Mouse (Mus musculus) adrenal gland, postnatal 36 days (tissue): ENCODE measurements around the gene Pcsk4. TPM values are rescaled to one million over a fixed set of nuclear protein-coding genes. Genes with fewer than 3 reads are reported as not detected.

ENCODE experiments used
- DNase-seq, 2 experiments: peaks; one replicate each; pipeline ENCODE4 v3.0.0; 2021; ENCODE audit warnings: mixed read lengths in 1 of 2
- total RNA-seq, 2 experiments: library from RNA; stranded (reverse); gene quantifications; 2 replicates each; pipeline ENCODE4 v1.2.3; 2021

Pcsk4 gene
- total RNA-seq, 2 experiments from 2014 or later = 2.2 to 3.3 TPM

DNA sequence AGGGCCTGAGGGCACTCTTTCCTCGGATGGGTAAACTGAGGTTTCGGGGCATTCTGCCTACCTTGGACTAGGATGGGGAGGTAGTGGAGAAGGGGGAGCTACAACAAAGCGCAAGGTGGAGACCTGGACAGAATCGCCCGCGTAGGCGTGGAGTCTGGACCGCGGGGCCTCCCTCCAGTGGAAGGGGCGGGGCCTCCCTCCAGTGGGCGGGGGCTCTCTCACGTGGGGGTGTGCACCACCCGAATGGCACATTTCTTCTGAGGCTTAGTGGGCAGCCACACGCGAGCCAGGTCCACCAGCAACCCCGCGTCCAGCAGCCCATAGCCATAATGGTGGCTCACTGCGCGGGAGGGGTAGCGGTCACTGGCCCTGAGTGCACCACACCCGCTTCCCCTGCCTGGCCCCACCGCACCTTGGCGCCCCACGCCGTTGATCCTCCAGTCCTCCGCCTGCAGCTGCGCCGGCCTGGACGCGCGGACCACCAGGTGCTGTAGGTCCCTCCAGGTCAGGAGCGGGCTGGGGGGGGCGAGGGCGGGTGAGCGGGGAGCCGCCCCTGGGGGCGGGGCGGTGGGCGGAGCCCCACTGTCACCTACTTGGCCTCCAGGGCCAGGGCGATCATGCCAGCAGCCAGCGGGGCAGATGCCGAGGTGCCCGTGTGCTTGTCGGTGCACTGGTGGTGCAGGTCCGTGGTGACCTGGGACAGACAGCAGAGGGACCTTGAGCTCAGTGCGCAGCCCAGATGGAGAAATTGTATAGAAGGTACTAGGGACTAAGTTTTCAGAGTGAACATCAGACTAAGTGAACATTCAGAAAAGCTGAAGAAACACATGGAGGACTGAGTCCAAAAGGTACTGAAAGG, 5.8 kb downstream of the Pcsk4 start:
- DNase-seq = peak; percentile 85 to 93

DNA sequence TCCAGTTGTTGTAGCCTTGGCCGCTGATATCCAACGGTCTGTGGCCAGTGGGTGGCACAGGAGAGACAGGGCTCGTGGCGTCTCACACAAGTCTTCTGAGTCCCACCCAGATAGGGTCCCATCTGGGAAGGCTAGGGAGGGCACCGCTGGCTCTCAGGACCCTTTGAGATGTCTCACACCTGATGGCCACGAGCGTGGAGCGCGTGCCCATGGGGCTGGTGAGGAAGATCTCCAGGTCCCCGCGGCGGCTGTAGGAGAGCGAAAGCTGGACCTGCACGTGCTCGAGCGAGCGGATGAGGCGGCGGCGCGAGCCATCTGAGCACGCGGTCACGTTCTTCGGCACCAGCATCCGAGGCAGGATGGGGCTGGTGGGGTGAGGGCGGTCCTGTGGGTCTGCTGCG, 6.5 kb downstream of the Pcsk4 start:
- DNase-seq = peak; percentile 56 to 63

DNA sequence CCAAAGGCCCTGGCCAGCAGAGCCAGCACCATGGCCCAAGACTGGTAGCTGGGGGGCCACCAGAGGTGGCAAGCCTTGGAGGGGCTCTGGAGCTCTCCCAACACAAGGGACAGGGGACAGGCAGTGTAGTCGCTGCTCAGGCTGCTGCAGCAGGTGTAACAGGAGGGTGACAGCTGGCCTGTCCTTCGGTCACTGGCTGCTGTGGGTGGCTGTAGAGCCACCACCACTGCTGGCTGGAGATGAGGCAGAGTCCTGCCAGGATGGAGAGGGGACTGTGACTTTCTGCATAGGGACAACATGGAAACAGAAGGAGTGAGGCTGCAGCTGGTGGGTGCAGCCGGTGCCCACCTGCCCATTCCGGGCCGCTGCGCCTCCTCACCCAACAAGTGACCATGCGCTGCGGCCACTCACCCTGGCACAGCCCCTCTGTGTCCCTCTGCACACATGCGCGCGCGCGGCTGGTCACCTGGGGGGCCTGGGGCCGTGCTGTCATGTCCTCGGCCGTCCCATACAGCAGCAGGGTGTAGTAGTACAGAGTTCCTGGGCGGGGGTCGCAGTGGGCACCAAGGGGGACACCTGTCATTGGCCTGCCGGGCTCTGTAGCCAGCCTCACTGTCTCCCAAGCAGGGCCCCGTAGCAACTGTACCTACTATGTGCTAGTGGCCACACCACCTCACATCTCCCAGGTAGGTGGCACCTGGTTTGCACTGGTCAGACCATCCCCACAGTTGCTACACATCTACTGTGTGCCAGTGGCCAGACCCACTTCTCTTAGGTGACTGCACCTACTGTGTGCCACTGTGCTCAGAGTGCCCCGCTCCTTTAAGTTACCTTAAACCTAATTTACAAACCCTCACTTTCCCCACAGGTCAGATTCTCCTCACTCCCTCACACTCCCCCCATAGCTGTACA, 7.4 kb downstream of the Pcsk4 start:
- no peak for DNase-seq

DNA sequence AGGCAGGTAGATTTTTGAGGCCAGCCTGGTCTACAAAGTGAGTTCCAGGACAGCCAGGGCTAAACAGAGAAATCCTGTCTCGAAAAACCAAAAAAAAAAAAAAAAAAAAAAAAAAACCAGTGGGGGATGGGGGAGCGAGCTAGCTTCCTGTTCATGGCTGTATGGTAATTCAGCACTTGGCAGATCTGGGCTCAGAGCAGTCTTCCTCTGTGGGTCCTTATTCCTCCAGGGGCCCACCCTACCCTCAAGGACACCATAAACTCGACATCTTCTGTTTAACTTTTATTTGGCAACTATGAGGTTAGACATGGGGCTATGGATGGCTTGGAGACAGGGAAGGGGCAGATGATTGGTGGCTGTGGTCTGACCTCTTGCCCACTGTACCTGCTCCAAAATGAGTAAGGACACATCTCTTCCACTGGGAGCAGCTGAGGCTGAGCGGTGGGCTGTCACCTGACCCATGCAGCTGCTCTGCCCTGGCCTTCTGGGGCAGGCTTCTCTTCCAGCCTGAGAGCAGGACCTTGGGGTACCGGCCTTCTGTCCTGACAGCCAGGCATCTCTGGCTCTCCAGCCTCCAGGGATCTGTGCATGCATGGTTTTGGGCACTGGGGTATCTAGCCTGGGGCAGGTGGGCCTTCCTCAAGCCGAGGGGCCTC, 8.2 kb downstream of the Pcsk4 start:
- DNase-seq = no peak

DNA sequence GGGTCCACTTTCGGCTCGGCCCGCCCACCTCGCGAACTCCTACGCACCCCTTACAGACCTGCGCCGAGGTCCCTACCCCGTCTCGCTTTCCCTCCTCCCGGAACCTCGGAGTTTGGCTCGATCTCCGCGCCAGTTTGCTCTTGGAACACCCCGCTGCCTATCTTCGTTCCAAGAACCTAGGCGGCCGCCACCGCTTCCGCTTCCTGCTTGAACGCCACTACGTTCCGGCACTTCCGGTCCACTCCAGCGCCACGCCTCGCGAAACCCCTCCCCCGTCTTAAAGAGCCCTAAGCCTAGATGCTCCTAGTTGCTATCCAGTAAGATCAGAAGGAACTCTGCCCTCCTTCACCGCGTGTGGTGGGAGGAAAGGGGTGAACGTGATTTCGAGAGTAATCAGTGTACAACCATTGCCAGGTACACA, 8.9 kb downstream of the Pcsk4 start, which contains the start of gene 2310011J03Rik:
2310011J03Rik (minus strand) TSS at position 198 of the 421 bp plus-strand sequence.
- DNase-seq = peak; percentile 94 to 96

DNA sequence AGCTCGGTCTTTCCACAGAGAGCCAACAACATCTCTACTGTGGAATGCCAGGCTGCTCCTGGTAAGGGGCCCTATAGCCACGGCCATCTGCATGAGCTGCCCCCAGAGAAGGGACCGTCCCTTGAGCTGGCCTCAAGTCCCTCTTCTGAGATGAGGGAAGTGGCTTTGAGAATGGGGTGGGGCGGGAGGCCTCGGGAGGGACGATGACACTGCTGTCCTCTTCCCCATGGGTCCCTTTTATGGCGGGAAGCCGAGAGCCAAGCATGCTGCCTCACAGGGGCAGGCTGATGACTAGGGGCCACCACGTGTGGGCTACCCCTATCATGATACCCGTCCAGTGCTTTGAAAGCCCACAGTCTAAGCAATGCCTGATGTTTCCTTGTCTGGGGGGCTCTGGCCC, 12.3 kb downstream of the Pcsk4 start:
- DNase-seq = no peak

DNA sequence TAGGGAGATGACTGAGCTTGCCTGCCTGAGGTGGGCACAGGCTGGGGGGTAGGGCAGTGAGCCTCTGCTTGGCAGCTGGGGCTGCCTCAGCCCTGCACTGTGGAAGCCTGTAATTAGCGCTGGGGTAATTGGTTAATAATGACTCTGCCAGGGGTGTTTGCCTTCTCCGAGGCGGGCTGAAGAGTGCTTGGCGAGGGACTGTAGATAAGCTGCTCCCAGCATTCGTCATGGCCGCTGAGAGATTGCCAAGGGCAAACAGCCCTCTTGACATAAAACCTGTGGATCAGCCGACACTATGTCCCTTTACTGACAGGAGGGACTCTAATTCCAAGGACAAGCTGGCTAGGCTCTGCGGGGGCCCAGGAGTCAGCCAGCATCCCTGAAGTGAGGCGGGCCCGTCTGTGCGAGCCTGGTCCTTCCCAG, 12.9 kb downstream of the Pcsk4 start:
- no peak for DNase-seq

DNA sequence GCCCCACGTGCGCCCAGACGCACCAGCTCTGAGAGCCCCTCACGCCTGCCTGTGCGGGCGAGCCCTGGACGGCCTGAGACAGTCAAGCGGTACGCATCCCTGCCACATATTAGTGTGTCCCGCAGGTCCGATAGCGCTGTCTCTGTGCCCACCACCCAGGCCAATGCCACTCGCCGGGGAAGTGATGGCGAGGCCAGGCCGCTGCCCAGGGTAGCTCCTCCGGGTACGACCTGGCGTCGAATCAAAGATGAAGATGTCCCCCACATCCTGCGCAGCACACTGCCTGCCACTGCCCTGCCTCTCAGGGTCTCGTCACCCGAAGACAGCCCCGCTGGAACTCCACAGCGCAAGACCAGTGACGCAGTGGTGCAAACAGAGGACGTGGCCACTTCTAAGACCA, 14.0 kb downstream of the Pcsk4 start:
- no peak for DNase-seq

DNA sequence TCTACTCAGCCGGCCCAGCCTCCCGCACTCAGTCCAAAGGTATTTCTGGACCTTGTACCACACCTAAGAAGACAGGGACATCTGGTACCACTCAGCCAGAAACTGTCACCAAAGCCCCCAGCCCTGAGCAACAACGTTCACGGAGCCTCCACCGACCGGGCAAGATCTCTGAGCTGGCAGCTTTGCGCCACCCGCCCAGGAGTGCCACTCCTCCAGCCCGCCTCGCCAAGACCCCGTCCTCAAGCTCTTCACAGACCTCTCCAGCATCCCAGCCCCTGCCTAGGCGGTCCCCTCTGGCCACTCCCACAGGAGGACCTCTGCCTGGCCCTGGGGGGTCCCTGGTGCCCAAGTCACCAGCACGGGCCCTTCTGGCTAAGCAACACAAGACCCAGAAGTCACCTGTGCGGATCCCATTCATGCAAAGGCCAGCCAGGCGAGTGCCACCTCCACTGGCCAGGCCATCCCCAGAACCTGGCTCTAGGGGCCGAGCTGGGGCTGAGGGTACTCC, 14.8 kb downstream of the Pcsk4 start:
- DNase-seq = no peak

DNA sequence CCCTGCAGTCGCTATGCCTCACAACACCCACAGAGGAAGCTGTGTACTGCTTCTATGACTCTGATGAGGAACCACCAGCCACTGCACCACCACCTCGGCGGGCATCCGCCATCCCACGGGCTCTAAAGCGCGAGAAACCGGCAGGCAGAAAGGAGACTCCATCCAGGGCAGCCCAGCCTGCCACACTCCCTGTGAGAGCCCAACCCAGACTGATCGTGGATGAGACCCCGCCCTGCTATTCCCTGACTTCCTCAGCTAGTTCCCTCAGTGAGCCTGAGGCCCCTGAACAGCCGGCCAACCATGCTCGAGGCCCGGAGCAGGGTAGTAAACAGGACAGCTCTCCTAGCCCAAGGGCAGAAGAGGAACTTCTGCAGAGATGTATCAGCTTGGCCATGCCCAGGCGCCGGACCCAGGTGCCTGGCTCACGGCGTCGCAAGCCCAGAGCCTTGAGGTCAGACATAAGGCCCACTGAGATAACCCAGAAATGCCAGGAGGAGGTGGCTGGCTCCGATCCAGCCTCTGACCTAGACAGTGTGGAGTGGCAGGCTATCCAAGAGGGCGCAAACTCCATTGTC, 15.6 kb downstream of the Pcsk4 start:
- DNase-seq = no peak

DNA sequence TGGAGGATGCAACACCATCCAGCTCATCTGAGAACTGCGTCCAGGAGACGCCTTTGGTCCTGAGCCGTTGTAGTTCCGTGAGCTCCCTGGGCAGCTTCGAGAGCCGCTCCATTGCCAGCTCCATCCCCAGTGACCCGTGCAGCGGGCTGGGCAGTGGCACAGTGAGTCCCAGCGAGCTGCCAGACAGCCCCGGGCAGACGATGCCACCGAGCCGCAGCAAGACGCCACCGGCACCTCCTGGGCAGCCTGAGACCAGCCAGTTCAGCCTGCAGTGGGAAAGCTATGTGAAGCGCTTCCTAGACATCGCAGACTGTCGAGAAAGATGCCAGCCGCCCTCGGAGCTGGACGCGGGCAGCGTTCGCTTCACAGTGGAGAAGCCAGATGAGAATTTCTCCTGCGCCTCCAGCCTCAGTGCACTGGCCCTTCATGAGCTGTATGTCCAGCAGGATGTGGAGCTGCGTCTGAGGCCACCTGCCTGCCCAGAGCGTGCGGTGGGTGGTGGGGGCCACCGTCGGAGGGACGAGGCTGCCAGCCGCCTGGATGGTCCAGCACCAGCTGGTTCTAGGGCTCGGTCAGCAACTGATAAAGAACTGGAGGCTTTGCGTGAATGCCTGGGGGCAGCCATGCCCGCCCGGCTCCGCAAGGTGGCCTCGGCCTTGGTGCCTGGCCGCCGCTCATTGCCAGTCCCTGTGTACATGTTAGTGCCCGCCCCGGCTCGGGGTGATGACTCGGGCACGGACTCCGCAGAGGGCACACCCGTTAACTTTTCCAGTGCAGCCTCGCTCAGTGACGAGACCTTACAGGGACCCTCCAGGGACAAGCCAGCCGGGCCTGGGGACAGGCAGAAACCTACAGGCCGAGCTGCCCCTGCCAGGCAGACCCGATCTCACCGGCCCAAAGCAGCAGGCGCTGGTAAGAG, 16.5 kb downstream of the Pcsk4 start:
- no peak for DNase-seq

DNA sequence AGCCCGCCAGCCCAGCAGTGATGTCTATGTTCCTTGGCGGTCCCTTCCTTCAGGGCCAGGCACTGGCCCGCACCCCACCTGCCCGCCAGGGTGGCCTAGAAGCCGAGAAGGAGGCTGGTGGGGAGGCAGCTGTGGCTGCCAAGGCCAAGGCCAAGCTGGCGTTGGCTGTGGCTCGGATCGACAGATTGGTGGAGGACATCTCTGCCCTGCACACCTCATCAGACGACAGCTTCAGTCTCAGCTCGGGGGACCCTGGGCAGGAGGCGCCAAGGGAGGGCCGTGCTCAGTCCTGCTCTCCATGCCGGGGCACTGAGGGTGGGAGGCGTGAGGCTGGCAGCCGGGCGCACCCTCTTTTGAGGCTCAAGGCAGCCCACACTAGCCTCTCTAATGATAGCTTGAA, 17.7 kb downstream of the Pcsk4 start:
- no peak for DNase-seq

DNA sequence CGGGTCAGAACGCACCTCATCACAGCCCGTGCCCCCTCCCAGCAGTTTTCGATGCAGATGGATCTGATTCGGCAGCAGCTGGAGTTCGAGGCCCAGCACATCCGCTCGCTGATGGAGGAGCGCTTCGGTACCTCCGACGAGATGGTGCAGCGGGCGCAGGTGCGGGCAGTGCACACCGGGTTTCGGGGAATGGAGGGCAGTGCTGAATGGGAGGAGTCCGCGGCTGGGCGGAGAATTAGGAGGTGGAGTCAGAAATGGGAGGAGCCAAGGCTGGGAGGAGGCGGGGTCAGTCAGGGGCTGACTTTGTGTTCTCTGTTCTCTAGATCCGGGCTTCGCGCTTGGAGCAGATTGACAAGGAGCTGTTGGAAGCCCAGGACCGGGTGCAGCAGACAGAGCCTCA, 24.4 kb downstream of the Pcsk4 start:
- DNase-seq = peak in 1 of 2 experiments; percentile 48

DNA sequence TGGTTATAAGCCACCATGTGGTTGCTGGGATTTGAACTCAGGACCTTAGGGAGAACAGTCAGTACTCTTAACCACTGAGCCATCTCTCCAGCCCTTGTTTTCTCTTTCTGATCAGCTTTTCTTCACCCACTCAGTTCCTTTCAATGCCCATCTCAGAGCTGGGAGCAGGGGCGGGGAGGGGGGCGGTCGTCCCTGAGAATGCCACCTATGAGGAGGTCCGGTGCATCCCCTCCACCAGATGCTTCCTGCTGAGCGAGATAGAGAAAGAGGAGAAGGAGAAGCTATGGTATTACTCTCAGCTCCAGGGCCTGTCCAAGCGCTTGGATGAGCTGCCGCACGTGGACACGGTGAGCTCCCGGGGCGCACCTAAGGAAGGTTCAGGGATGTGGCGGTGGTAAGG, 24.8 kb downstream of the Pcsk4 start:
- no peak for DNase-seq

DNA sequence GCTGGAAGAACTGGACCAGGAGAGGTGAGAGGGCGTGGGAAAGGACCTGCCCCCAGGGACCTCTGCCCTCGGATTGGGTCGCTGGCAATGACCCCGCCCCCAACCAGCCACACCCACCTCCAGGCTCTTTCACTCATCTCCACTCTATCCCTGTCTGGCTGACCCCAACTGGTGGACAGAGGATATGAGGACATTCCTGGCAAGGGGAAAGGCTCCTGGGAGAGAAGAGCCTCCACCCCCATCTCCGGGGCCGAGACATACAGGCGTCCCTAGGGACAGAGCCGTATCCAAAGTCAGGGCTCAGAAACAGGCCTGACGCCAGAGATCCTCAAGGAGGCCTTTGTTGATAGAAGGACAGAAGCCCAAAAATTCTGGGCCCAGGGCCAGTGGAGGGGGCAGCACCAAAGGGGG, 26.8 kb downstream of the Pcsk4 start:
- DNase-seq = peak; percentile 55 to 83

DNA sequence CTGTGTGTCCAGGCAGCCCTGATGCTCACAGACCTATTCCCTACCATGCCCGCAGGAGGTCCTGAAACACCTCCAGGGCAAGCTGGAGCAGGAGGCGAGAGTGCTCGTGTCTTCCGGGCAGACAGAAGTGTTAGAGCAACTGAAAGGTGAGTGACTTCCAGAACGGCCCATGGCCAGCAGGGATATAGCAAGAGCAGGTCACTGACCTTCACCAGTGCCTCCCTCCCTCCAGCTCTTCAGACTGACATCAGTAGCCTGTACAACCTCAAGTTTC, 27.3 kb downstream of the Pcsk4 start:
- no peak for DNase-seq

DNA sequence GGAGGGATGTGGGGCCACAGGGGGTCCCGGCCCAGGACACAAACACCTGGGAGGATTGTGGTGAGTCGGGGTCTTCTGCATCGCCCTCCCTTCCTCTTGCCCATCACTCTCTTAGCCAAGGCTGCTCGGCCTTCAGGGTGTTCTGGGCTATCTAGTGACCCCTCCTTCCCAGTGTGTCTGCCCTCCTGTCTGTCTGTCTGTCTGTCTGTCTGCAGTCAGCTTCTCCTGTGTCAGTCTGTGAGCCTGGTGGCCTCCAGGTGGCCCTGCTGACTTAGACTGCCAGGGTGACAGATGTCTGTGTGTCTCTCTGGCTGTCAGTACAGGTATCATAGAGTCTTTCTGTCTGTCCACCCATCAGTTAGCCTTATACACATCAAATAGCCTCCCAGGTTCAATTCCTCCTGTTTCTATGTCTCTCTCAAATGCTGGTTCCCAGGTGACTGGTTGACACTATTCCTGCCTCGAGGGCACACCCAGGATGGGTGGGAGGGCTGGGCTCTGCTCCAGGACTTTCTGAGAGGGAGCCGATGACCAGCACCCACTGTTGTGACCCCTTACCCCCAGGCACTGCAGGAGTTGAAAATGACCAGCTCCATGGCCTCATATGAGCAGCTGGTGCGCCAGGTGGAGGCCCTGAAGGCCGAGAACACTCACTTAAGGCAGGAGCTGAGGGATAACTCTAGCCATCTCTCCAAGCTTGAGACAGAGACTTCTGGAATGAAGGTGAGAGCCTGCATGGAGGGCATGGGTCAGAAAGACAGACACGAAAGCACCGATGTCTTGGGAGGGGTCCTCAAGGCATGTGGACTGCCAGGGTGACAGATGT, 27.8 kb downstream of the Pcsk4 start:
- DNase-seq = no peak

DNA sequence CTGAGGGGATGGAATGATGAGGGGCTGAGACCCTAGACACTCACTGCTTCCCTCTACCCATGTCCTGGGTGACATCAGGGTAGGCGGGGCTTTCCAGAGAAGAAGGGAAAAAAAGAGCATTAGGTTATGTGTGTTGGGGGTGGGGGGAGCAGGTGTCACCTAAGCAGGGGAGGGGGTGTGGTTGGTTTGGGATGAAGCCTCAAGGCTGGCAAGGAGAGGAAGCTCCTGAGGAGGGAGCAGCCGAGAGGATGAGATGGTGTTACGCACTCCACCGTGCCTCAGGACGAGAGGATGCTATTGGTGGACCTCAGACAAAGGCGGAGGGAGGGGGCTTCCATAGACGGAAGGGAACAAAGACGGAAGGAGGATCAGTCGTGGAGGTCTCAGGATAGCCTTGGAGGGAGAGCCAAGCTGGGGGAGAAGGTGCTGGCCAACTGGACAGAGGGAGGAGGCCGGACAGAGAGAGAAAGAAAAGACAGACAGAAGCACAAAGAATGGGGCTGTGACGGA, 28.6 kb downstream of the Pcsk4 start:
- no peak for DNase-seq

DNA sequence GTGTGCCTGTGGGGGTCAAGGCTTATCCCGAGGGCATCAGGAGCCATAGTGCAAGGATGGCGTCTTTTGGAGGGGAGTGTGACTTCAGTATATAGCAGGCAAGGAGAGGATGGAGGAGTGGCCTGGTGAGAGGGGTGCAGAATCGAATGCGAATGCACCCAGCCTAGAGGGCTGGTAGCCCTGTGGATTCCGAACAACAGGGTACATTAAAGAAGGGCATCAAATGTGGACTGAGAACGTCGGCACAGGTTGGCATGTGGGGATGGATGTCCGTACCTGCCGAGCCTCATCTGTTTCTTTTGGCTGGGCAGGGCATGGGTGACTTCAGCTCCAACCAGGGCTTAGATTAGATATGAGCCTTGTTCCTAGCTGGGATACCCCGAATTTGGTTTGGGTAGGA, 29.5 kb downstream of the Pcsk4 start:
- DNase-seq = no peak

DNA sequence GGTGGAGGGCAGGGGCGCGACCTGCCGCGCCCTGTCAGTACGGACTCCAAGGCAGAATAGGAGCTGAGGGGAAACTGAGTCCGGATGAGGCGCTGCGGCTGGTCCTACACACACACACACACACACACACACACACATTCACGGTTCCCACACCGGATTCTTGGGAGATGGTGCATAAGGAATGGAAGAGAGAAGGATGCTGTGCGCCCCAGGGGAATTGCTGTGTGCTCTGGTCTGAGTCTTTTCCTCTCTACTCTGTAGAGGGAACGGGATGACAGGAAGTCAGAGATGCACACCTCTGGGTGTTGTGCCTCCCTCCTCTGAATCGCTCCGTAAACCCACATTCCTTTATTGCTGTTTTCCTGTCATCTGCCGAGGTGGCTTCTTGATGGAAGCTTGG, 30.0 kb downstream of the Pcsk4 start:
- no peak for DNase-seq
